Mouse (Mus musculus): ENCODE data around the gene Trim75. TPM values are rescaled to one million over a fixed set of nuclear protein-coding genes. Genes with fewer than 3 reads are reported as not detected.

Gene Trim75
- polyA plus RNA-seq (2014; fragmentation: Nextera tagmentation; extraction: Ambion mirVana), result not detected in 2 replicates

- H3K4me2 ChIP-seq, result no peak within 1 kb of the TSS
- H3K9ac ChIP-seq (ENCODE audit: low read length), result no peak within 1 kb of the TSS
- no peak for ATAC-seq (ENCODE audit: low FRiP score)
- no peaks in the 10 kb centered on the region for H3K9me3 ChIP-seq (ENCODE audit: control insufficient read depth, low read length)
- H3K27me3 ChIP-seq (ENCODE audit: control insufficient read depth, insufficient read depth, low read length), result no peaks in the 10 kb centered on the region
- no peaks in the 10 kb centered on the region for H3K36me3 ChIP-seq (ENCODE audit: control insufficient read depth, insufficient read depth, low read length)
- H3K4me1 ChIP-seq (ENCODE audit: control insufficient read depth, insufficient read depth, low read length), result no peaks in the 10 kb centered on the region
- H3K27ac ChIP-seq (ENCODE audit: low read depth, low read length), result no peak within 1 kb of the TSS
- WGBS, result over 99% methylated on average over 4 of the region's 4 CpGs
- no peak for DNase-seq (ENCODE audit: low spot score, missing footprints)
- no peak within 1 kb of the TSS for H3K4me3 ChIP-seq (ENCODE audit: low read depth, low read length)
Observed at GRCm38 (mm10) chr8:64987731-64988130, at the start of gene Trim75. Gene Trim75, minus strand, starts transcription at chr8:64987831.

GRCm38 (mm10) chr8:65037117-65037533 lies 49.5 kb upstream of the Trim75 start, which contains the start of gene Apela:
Gene Apela, minus strand, starts transcription at chr8:65037336.
- 0% methylated on average over 8 of the region's 8 CpGs for WGBS
- Histone ChIP-seq H3K4me3 (ENCODE audit: low read depth, low read length) (peak within 1 kb of the TSS; percentile 19; the same call in 1 of the 2 replicates), H3K9ac (ENCODE audit: low read length) (no peak within 1 kb of the TSS), H3K27ac (ENCODE audit: low read depth, low read length) (no peak within 1 kb of the TSS), H3K4me2 (peak within 1 kb of the TSS; percentile 35), H3K27me3 (ENCODE audit: control insufficient read depth, insufficient read depth, low read length) (no peaks in the 10 kb centered on the region), H3K9me3 (ENCODE audit: control insufficient read depth, low read length) (no peaks in the 10 kb centered on the region), H3K4me1 (ENCODE audit: control insufficient read depth, insufficient read depth, low read length) (peaks cover 4% of the 10 kb centered on the region; the same call in 1 of the 2 replicates), H3K36me3 (ENCODE audit: control insufficient read depth, insufficient read depth, low read length) (no peaks in the 10 kb centered on the region)
- peak; percentile 90 for ATAC-seq (ENCODE audit: low FRiP score)
- peak; percentile 92 for DNase-seq (ENCODE audit: low spot score, missing footprints)

- H3K27ac ChIP-seq (ENCODE audit: low read depth, low read length), result no peak overlapping the region
- DNase-seq (ENCODE audit: low spot score, missing footprints), result peak; percentile 80
- peaks cover 4% of the 10 kb centered on the region; the same call in 1 of the 2 replicates for H3K4me1 ChIP-seq (ENCODE audit: control insufficient read depth, insufficient read depth, low read length)
- no peaks in the 10 kb centered on the region for H3K9me3 ChIP-seq (ENCODE audit: control insufficient read depth, low read length)
- H3K9ac ChIP-seq (ENCODE audit: low read length), result no peak overlapping the region
- no peaks in the 10 kb centered on the region for H3K36me3 ChIP-seq (ENCODE audit: control insufficient read depth, insufficient read depth, low read length)
- ATAC-seq (ENCODE audit: low FRiP score), result no peak
- 60% methylated on average over 2 of the region's 2 CpGs for WGBS
- H3K4me3 ChIP-seq (ENCODE audit: low read depth, low read length), result no peak overlapping the region
- H3K4me2 ChIP-seq, result no peak overlapping the region
- H3K27me3 ChIP-seq (ENCODE audit: control insufficient read depth, insufficient read depth, low read length), result no peaks in the 10 kb centered on the region
Observed at GRCm38 (mm10) chr8:65034136-65034535, 46.5 kb upstream of the Trim75 start.

GRCm38 (mm10) chr8:65033056-65033455 lies 45.4 kb upstream of the Trim75 start:
- H3K9ac ChIP-seq (ENCODE audit: low read length), result no peak overlapping the region
- WGBS, result 87% methylated on average over 13 of the region's 13 CpGs
- H3K27ac ChIP-seq (ENCODE audit: low read depth, low read length), result no peak overlapping the region
- no peaks in the 10 kb centered on the region for H3K9me3 ChIP-seq (ENCODE audit: control insufficient read depth, low read length)
- ATAC-seq (ENCODE audit: low FRiP score) (no peak), DNase-seq (ENCODE audit: low spot score, missing footprints) (peak; percentile 69)
- no peaks in the 10 kb centered on the region for H3K27me3 ChIP-seq (ENCODE audit: control insufficient read depth, insufficient read depth, low read length)
- no peak overlapping the region for H3K4me2 ChIP-seq
- no peaks in the 10 kb centered on the region for H3K36me3 ChIP-seq (ENCODE audit: control insufficient read depth, insufficient read depth, low read length)
- H3K4me1 ChIP-seq (ENCODE audit: control insufficient read depth, insufficient read depth, low read length), result peaks cover 4% of the 10 kb centered on the region; the same call in 1 of the 2 replicates
- H3K4me3 ChIP-seq (ENCODE audit: low read depth, low read length), result no peak overlapping the region

- no peak overlapping the region for H3K9ac ChIP-seq (ENCODE audit: low read length)
Observed at GRCm38 (mm10) chr8:65032107-65032506, 44.5 kb upstream of the Trim75 start.

GRCm38 (mm10) chr8:65030735-65031485 lies 43.3 kb upstream of the Trim75 start:
- H3K27me3 ChIP-seq (ENCODE audit: control insufficient read depth, insufficient read depth, low read length), result no peaks in the 10 kb centered on the region
- ATAC-seq (ENCODE audit: low FRiP score) (no peak), DNase-seq (ENCODE audit: low spot score, missing footprints) (peak; percentile 71)
- H3K4me2 ChIP-seq, result no peak overlapping the region
- H3K4me3 ChIP-seq (ENCODE audit: low read depth, low read length), result no peak overlapping the region
- WGBS, result 78% methylated on average over 4 of the region's 4 CpGs
- no peaks in the 10 kb centered on the region for H3K36me3 ChIP-seq (ENCODE audit: control insufficient read depth, insufficient read depth, low read length)
- no peaks in the 10 kb centered on the region for H3K9me3 ChIP-seq (ENCODE audit: control insufficient read depth, low read length)
- H3K27ac ChIP-seq (ENCODE audit: low read depth, low read length), result no peak overlapping the region
- H3K9ac ChIP-seq (ENCODE audit: low read length), result no peak overlapping the region
- H3K4me1 ChIP-seq (ENCODE audit: control insufficient read depth, insufficient read depth, low read length), result no peaks in the 10 kb centered on the region

More at GRCm38 (mm10) chr8:65032107-65032506, 44.5 kb upstream of the Trim75 start:
- Histone ChIP-seq H3K27me3 (ENCODE audit: control insufficient read depth, insufficient read depth, low read length) (no peaks in the 10 kb centered on the region), H3K4me2 (no peak overlapping the region), H3K9me3 (ENCODE audit: control insufficient read depth, low read length) (no peaks in the 10 kb centered on the region), H3K27ac (ENCODE audit: low read depth, low read length) (no peak overlapping the region), H3K36me3 (ENCODE audit: control insufficient read depth, insufficient read depth, low read length) (no peaks in the 10 kb centered on the region), H3K4me1 (ENCODE audit: control insufficient read depth, insufficient read depth, low read length) (peaks cover 4% of the 10 kb centered on the region; the same call in 1 of the 2 replicates), H3K4me3 (ENCODE audit: low read depth, low read length) (no peak overlapping the region)
- WGBS, result 89% methylated on average over 1 of the region's 1 CpGs
- DNase-seq (ENCODE audit: low spot score, missing footprints) (peak; percentile 53), ATAC-seq (ENCODE audit: low FRiP score) (no peak)

GRCm38 (mm10) chr8:65029776-65030175 lies 42.1 kb upstream of the Trim75 start:
- Histone ChIP-seq H3K36me3 (ENCODE audit: control insufficient read depth, insufficient read depth, low read length) (no peaks in the 10 kb centered on the region), H3K9ac (ENCODE audit: low read length) (no peak overlapping the region), H3K9me3 (ENCODE audit: control insufficient read depth, low read length) (no peaks in the 10 kb centered on the region), H3K4me1 (ENCODE audit: control insufficient read depth, insufficient read depth, low read length) (no peaks in the 10 kb centered on the region), H3K4me2 (no peak overlapping the region), H3K27ac (ENCODE audit: low read depth, low read length) (no peak overlapping the region), H3K27me3 (ENCODE audit: control insufficient read depth, insufficient read depth, low read length) (no peaks in the 10 kb centered on the region), H3K4me3 (ENCODE audit: low read depth, low read length) (no peak overlapping the region)
- DNase-seq (ENCODE audit: low spot score, missing footprints) (peak; percentile 17), ATAC-seq (ENCODE audit: low FRiP score) (no peak)
- 91% methylated on average over 4 of the region's 4 CpGs for WGBS

- Histone ChIP-seq H3K27me3 (ENCODE audit: control insufficient read depth, insufficient read depth, low read length) (no peaks in the 10 kb centered on the region), H3K9me3 (ENCODE audit: control insufficient read depth, low read length) (no peaks in the 10 kb centered on the region), H3K4me2 (no peak overlapping the region), H3K4me1 (ENCODE audit: control insufficient read depth, insufficient read depth, low read length) (no peaks in the 10 kb centered on the region), H3K36me3 (ENCODE audit: control insufficient read depth, insufficient read depth, low read length) (no peaks in the 10 kb centered on the region), H3K9ac (ENCODE audit: low read length) (no peak overlapping the region), H3K27ac (ENCODE audit: low read depth, low read length) (no peak overlapping the region), H3K4me3 (ENCODE audit: low read depth, low read length) (no peak overlapping the region)
- ATAC-seq (ENCODE audit: low FRiP score) (no peak), DNase-seq (ENCODE audit: low spot score, missing footprints) (peak; percentile 69)
- 77% methylated on average over 12 of the region's 12 CpGs for WGBS
Observed at GRCm38 (mm10) chr8:65028959-65029686, 41.5 kb upstream of the Trim75 start.

GRCm38 (mm10) chr8:65022485-65022884 lies 34.9 kb upstream of the Trim75 start:
- Histone ChIP-seq H3K4me1 (ENCODE audit: control insufficient read depth, insufficient read depth, low read length) (no peaks in the 10 kb centered on the region), H3K9ac (ENCODE audit: low read length) (no peak overlapping the region), H3K4me2 (no peak overlapping the region), H3K9me3 (ENCODE audit: control insufficient read depth, low read length) (no peaks in the 10 kb centered on the region), H3K27ac (ENCODE audit: low read depth, low read length) (no peak overlapping the region), H3K36me3 (ENCODE audit: control insufficient read depth, insufficient read depth, low read length) (no peaks in the 10 kb centered on the region), H3K4me3 (ENCODE audit: low read depth, low read length) (no peak overlapping the region), H3K27me3 (ENCODE audit: control insufficient read depth, insufficient read depth, low read length) (no peaks in the 10 kb centered on the region)
- ATAC-seq (ENCODE audit: low FRiP score) (peak; percentile 65; the same call in 1 of the 2 replicates), DNase-seq (ENCODE audit: low spot score, missing footprints) (peak; percentile 90)
- WGBS, result 53% methylated on average over 8 of the region's 8 CpGs

All from midbrain, embryonic 11.5 days (tissue).